Mouse (Mus musculus): ENCODE results near the gene Zfp648. TPM values are rescaled to one million over a fixed set of nuclear protein-coding genes. Genes with fewer than 3 reads are reported as not detected.

The Zfp648 gene
- 110 and 194 TPM in 2 replicates for polyA plus RNA-seq (2012; rRNA removed)

DNA sequence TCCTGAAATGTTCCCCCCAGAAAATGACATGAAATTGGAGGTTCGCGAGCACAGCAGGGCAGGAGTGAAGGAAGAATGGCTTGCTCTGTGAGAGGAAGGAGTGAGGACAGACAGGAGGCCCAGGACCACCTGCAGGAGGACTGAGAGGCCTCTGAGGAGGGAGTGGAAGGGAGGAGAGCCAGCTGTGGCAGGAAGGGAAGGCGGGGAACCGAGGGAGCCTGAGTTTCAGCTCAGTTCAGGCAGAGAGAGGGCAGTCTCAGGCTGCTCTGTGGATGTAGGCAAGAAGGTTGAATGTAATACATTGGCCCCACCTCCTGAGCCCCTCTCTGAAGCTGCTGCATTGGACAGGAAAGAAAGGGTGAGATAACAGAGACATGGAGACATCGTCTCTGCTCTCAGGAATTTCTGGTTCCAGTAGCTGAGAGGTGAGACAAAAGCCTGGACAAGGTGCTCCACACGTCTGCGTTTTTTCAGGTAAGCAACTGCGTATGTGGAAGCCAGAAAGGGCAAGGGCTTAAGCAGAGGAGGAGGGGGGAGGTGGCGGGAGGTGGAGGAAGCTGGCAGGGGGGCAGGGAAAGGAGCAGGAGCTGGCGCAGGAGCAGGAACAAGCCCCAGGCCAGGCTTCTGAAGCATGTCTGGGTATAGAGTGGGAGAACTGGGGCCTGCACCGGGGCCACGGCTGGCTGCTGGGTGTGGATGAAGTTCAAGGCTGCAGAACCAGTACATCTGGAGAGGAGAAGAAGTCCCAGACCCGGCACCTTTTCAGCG, at the start of gene Zfp648:
Zfp648 (plus strand) TSS at position 233 of the 768 bp plus-strand sequence.
- DNase-seq (ENCODE audit: low read depth): no peak

DNA sequence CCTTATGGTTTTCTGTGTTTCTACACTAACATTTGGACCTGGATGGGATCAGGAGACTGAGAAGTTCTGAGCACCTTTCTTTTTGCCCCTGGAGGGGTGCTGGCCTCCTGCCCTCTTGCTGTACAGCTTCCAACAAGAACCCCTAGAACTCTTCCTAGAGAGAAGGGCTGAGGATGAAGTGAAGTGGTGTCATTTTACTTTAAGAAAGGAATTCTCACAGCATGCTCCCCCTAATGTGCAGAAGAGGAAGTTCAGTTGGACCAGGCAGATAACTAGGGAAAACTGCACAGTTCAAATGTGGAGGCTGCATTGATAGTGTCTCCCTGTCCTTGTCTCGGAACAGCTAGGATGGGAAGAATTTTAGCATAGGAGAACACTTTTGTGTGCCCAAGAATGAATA, 48.4 kb upstream of the Zfp648 start:
- no peak for DNase-seq (ENCODE audit: low read depth)

DNA sequence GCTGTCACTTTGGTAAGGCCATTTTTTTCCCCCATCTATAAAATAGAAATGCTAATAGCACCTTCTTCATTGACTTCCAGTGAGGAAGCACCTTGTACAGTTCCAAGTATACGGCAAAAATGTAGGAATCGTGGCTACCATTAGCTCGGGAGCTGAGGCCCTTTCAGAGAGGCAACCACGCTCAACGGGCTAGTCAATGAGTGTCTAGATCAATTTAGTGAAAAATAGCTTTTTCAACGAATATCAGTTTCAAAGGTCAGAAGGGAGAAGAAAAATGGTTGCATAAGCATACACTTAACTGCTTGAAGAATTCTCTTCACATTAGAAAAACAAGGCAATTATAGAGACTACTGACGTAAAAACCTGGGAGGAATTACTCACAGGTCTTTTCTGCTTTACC, 47.2 kb upstream of the Zfp648 start:
- DNase-seq (ENCODE audit: low read depth): no peak

DNA sequence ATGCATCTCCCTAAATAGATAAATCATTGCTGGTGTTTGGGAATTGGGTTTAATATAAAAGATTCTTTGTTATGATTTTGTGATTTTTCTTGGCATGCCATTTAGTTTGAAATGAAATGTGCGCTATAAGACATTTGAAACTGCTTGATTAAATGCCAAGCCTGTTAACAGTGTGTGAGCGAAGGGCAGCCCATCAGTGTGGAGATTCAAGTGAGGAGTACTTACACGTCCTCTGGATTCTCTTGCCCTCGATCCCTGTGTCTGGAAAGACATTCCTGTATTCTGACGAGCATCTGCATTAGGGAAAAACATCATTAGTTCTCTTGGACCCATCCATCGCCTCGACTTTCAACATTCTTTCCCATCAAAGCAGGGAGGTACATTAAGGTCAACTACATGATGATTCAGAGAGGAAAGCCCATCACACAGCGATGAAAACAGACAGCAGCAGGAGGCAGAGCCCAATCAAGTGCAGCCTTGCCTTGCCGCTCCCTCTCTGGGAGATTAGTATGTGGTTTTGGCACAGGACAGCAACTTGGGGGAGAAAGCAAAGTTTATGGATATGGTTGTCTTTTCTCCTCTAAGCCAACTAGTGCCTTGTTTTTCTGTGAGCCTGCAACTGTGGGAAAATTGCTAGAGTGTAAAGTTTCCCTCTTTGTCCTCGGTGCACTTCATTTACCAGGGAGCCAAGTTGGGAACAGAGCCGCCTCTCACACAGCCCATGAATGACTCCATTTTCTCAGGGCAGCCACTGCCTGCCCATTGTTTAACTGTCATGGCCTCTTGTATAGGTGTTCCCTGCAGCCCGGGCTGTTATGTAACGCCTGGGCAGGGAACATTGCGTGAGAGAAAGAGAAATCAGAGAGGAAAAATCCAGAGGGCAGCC, 44.6 kb upstream of the Zfp648 start:
- no peak for DNase-seq (ENCODE audit: low read depth)

DNA sequence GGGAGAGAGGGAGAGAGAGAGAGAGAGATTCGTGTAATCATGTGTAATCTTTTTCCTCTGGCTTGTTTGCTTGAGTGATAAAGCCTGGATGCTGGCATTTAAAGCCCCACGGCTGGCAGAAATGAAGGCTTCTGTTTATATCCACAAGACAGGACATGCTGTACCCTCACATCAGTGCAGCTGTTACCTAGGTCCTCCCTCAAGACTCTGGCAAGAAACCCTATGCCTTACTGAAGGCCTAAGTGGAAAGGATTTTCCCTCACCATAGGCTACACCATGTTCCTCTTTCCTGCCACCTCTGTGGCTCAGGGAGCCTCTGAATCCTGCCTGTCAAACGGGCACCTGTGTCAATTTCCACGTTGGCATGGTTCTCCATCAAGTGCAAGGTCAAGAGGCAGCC, 43.9 kb upstream of the Zfp648 start:
- DNase-seq (ENCODE audit: low read depth): no peak

DNA sequence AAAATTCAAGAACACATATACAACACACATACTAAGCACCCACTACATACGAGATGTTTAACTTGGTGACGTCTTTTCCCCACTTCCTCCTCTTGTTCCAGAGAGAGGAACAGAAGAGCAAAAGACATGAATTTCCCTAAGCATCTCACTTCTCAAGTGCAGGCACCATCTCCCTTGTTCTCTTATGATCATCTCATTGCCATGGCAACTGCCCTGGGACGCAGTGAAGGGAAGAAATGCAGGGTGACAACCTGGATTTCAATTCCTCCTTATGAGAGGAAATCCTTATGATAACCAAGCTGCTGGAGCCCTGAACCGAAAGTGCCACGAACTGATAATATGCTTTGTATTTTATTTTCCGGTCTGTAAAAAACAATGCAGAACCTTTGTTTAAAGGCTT, 33.3 kb upstream of the Zfp648 start:
- no peak for DNase-seq (ENCODE audit: low read depth)

DNA sequence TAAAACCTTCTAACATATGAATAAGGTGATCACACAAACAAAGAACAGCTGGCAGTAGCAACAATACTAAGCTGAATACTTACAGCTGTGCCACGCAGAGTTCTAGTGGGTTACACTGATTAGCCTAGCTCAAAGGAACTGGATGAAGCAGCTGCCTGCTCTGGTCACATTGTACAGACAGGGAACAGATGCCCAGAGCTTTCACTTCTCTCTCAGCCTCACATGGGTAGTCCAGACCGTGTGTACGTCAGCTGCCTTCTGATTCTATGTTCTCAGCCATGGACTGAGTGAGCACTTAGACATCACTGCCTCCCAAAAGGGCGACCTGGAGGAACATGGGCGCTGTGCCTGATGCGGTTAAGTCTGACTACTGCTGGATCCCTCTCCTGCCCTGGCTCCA, 25.7 kb upstream of the Zfp648 start:
- no peak for DNase-seq (ENCODE audit: low read depth)

DNA sequence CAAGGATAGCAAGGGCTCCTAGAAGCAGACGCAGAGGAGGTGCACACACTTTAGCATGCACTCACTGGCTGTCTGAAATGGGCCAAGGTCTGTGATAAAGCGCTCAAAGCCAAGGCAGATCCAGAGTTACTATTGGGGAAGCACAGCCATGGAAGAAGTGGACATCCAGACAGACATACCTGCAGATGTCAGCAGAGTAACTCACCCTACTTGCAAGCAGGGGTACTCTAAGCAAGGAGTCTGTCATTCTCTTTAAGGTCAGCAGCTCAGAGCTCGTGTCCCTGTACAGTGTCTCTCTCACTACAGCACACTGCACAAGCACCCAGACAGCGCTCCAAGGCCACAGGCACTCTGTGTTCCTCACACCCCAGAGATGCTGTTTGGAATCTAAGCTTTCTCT, 23.2 kb upstream of the Zfp648 start:
- no peak for DNase-seq (ENCODE audit: low read depth)

DNA sequence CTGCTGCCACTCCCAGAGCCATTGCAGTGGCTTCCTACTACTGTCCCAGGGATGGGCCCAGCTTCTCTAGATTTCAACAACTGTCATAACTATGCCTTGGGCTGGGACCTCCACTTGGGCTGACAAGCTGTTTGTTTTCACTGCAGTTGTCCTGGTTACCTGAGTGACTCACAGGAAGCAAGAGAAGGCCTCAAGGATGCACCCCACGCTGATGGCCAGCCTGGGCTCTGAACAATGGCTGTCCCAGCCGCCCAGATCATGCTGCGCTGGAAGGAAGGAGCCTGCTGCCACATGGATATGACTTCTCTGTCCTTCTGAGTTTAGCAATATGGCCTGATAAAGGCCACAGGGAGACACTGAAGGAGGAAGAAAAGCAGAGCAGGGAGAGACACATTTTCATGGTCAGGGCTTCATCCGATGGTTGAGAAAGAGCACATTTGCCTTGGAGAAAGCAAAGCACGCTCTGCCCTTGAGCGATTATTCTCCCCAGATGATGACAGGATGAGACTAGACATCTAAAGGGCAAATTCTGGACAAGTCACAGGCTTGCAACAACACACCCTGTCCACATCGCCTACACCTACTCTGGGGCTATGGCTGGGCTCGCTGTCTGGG, 22.3 kb upstream of the Zfp648 start:
- DNase-seq (ENCODE audit: low read depth): no peak

DNA sequence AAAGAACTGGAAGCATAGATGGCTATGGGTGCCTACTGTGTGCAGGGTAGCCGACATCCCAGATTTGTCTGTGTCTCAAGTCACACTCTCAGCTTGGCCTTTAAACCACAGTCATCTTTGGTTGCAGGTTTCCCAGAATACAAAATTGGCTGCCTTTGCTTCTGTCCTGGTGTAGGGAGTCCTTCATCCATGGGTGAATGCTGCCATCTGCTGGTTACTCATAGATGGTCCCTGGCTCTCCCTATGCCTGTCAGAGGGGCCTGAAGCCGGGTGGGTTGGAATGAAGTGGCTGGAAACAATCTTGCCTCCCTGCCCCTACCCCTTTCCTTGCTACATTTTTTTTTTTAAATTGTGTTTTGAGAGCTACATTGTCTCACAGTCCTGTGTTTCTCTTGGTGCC, 20.0 kb upstream of the Zfp648 start:
- no peak for DNase-seq (ENCODE audit: low read depth)

DNA sequence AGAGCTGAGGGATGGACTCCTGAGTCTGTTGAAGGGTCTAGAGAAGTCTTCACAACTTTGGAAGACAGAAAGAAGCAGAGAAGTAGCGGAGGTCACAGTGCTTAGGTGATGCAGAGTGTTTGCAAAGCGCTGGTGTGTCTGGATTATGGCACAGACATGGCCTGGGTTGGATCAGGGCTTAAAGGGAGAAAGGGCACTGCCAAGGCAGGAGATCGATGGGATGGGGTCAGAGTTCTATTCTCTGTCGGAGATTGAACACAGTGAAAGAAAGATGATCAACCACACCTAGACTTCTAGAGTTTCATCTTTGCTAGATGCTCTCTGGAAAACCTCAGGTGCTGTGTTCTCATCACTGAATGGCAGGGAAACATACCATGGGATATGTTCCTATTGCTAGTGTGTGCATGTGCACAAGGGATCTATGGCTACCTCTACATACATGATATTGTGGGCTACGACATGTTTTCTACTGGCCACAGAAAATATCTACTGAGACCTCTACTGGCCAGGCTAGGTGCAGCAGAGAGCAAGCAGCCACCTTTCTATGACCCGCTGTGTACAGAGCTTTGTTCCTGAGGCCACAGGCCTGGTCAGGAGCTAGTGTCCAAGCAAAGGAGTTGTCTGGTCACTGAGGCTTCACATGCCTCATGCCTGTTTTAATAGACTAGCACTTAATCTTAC, 18.5 kb upstream of the Zfp648 start:
- no peak for DNase-seq (ENCODE audit: low read depth)

DNA sequence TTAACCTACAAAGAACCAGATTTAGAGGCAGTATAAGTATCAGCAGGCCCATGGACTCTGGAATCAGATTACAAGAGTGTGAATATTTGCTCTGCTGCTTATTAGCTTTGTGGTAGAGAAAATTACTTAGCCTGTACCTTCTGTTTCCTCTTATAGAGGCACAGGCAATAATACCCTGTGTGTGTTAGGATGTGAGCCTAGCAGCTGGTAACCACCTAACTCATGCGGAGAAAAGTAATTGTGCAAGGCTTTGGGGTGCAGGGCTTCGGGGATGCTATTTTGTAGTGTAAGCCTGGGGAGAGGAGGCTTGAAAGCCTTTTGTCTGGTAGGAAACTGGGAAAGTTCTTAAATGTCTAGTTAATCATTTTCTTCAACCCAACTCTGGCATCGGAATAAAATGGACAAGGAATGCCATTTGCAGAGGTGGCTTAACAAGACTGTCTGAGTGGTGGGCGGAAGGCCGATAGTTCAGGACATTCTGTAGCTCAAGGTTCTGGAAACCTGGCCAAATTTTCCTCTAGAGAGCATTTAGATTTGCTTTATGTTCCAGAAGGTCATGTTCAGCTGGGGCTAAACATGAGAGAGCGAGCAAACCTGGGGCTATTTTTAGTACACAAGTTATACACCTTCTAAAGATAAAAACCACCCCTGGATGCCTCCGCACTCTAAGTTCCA, 17.8 kb upstream of the Zfp648 start:
- no peak for DNase-seq (ENCODE audit: low read depth)

DNA sequence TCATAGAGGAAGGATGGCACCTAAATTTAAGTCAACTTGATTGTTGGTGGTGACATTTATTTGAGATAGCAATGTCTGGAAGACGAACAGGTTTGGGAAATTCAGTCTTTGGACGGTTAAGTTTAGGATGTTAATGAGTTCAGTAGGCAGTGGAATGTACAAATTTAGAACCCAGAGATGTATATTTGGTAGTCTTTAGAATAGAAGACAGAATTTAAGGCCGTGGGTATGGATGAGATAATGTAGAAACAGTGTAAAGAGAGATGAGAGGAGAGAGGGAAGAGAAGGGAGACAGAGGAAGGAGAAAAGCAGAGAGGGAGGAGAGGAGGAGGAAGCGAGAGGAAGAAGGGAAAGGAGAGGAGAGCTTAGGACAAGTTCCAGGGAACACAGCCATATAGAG, 12.8 kb upstream of the Zfp648 start:
- no peak for DNase-seq (ENCODE audit: low read depth)

DNA sequence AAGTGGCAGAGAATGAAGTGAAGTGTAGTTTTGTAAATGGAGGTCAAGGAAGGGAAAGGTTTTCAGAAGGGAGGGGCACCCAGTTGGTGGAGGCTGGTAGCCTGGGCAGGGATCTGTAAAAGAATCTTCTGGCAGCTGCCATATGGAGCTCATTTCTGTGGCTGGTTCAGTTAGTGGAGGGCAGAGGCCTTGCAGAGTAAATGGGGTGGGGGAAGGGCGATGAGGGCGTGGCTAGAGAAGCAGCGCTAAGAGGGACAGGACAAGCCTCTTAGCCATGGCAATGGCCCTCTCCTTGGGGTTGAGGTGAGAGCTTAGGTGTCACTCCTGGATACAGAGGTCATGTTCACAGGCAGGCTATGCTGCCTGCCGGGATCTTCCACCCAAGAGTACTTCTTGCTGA, 12.4 kb upstream of the Zfp648 start:
- DNase-seq (ENCODE audit: low read depth): no peak

DNA sequence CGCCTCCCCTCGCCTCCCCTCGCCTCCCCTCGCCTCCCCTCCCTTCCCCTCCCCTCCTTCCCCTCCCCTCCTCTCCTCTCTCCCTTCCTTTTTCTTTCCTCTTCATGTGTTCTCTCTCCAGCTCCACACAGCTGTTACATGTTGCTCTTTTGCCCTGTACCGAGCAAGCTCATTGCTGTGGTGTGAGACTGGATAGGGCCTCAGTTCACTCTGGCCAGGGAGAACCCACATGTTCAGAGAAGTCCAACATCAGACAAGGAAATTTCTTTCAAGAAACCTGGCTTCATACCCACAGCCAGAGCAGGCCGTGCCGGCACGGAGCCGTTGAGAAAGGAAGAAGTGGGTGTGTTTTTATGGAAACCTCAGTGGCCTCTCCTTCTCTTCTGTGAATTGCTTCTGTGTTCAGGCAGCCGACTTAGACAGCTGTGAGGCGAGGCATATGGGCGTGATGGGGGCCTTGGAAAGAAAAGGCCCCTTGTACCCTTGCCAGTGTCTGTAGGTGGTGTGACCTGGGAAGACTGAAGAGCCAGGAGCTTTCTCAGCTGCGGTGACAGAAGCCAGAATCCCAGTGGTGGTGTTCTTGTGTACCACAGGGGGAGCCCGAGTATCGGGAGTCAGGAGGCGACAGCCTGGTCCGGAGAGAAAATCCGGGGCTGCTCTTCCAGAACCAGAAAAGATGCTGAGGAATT, 11.0 kb upstream of the Zfp648 start:
- no peak for DNase-seq (ENCODE audit: low read depth)

DNA sequence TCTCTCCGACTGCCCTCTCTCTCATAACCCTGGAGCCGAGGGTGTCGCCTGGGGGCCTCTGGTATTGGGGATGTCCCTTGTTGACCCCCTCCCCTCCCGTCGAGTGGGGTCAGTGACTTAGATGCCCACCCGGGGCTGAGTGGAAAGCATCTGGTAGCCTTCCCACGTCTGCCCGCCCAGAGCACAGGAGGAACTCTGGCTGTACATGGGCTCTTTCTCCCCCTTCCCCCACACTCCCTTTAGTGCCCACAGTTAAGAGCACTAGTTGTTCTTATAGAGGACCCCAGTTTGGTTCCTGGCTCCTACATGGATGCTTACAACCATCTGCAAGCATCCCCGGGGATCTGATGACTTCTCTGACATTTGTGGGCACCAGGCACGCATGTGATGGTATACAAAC, 2.1 kb upstream of the Zfp648 start:
- DNase-seq (ENCODE audit: low read depth): no peak

DNA sequence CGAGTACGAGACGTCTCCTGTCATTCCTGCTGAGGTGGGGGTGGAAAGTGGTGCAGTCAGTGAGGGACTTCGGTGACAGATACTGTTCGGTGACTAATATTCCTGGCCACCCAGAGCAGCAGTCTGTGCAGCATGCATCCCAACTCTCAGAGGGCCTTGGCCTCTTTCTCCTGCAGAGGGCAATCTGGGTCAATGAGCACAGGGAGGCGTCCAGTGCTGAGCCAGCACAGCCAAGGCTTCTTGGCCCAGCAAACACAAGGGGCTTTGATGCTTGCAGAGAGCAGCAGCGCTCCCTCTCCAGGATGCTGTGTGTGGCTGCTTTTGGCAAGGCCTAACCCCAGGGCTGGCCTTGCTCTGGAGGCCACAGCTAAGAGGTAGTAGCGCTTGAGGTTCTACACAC, 1.6 kb downstream of the Zfp648 start:
- DNase-seq (ENCODE audit: low read depth): no peak

DNA sequence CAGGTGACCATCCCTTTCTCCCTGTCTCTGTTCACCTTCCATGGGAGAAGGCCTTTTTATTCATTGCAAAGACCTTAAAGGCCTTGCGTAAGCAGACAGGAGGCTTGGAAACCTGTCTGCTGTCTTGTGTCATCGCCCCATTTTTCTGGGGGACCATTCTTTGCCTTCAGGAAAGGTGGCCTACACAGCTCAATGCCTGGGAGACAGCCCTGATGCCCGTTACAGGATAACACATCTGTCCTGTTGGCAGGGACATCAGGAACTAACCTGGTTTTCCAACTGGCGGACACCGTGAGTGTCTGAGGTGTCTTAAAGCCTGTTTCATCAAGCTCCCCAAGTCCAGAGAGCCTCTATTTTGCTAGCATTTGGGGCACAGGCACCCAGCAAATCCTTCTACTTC, 2.4 kb downstream of the Zfp648 start:
- DNase-seq (ENCODE audit: low read depth): no peak

DNA sequence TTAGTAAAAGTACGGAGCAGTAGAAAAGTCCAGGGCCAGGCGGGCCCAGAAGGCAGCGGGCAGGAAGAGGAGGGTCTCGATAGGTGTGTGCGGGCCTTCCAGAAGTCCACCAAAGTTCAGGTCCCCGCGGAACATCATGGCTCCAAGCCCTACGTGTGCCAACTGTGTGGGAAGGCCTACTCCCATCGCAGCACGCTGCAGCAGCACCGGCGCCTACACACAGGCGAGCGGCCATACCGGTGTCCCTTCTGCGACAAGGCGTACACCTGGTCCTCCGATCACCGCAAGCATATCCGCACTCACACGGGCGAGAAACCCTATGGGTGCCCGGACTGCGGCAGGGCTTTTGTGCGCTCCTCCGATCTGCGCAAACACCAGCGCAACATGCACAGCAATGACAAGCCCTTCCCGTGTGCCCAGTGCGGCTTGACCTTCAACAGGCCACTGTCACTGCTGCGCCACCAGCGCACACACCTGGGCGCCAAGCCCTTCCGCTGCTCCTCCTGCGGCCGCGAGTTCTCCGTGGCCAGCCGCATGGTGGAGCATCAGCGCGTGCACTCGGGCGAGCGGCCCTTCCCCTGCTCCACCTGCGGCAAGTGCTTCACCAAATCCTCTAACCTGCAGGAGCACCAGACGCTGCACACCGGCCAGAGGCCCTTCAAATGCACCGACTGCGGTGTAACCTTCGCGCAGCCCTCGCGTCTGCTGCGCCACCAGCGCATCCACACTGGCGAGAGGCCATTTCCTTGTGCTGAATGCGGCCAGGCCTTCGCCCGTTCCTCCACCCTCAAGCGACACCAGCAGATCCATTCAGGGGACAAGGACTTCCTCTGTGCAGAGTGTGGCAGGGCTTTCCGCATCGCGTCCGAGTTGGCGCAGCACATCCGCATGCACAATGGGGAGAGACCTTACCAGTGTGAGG, 3.9 kb downstream of the Zfp648 start:
- no peak for DNase-seq (ENCODE audit: low read depth)

DNA sequence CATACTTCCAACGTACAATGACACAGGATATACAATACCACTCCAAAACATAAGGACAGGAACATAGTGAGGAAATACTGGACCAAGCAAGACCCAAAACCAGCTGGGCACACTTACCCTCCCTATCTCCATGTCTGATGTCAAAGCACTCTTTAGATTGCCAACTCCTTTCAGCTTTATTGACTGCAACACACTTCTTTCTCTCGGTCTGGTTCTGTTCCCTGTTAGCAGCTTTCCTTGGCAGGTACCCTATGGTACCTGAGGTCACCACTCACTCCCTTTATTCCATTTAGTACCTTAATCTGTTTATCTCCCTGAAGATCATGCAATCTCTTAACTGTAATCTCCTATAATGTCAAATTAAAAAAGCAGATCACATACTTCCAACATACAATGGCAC, 19.0 kb downstream of the Zfp648 start:
- peak; percentile 44 for DNase-seq (ENCODE audit: low read depth)
